Comparison of ENCODE assay signal across 27 mouse cellular contexts in genomic region chr13:45007726-45008125, GRCm38 (mm10). TPM values are rescaled to one million over a fixed set of nuclear protein-coding genes. Genes with fewer than 3 reads are reported as not detected.
DNase-seq lines count a peak whose midpoint lies in the region; ATAC-seq lines count a peak whose summit lies in the region.
"Had no signal": no experiment of that assay in that cellular context is flagged by ENCODE, and none has a peak within 500 bp of the region (broad histone marks: within the 10 kb centered on the region; RNA-seq: fewer than 3 reads in every experiment).

No protein-coding gene starts in this region.

- no peak for DNase-seq in kidney, postnatal 36 days
- peak; percentile 32 to 38 for DNase-seq in spleen, adult 18-20 months
- no peak for DNase-seq in spleen, postnatal 14 days (ENCODE audit: low spot score in 2 of 2)
- DNase-seq in A20 (ENCODE audit: low read depth, low spot score), result peak; percentile 67
- DNase-seq in splenic B cell, adult 2 months (ENCODE audit: low read depth, low spot score), result peak; percentile 62
- no peak for DNase-seq in adipocyte (ENCODE audit: low spot score)
- DNase-seq: adrenal gland, adult 2 months; cerebellum, adult 11-12 months; cerebellum, adult 8-10 months; cerebellum, postnatal 36 days; gastrocnemius, postnatal 10 days; gastrocnemius, postnatal 36 days; heart, postnatal 36 days had no signal

- H3K4me1 ChIP-seq in kidney, embryonic 14.5 days (ENCODE audit: control insufficient read depth, insufficient read depth, low read length), result 0 out of 2 replicates have a peak, but pooled peaks cover 3% of the 10 kb centered on the region
- H3K4me1 ChIP-seq: hindbrain, embryonic 13.5 days had no signal

- H3K36me3 ChIP-seq in kidney, embryonic 14.5 days (ENCODE audit: control insufficient read depth, insufficient read depth, low read length), result no peaks in the 10 kb centered on the region
- no peaks in the 10 kb centered on the region for H3K36me3 ChIP-seq in splenic B cell, adult 2 months (ENCODE audit: control insufficient read depth, insufficient read depth, low read length, poor library complexity, severe bottlenecking)
- H3K36me3 ChIP-seq: embryonic facial prominence, embryonic 10.5 days; embryonic facial prominence, embryonic 13.5 days; forebrain, embryonic 10.5 days; G1E; heart, embryonic 12.5 days; heart, embryonic 15.5 days; hindbrain, embryonic 10.5 days; hindbrain, embryonic 13.5 days had no signal

- H3K9ac ChIP-seq in kidney, embryonic 14.5 days (ENCODE audit: low read depth, low read length), result no peak overlapping the region
- H3K9ac ChIP-seq: embryonic facial prominence, embryonic 13.5 days; forebrain, embryonic 13.5 days; heart, embryonic 12.5 days; heart, embryonic 15.5 days; hindbrain, embryonic 13.5 days had no signal

- H3K4me2 ChIP-seq in kidney, embryonic 14.5 days (replicated peaks; ENCODE audit: low read depth, low read length), result no peak overlapping the region
- H3K4me2 ChIP-seq: embryonic facial prominence, embryonic 13.5 days; forebrain, embryonic 13.5 days; heart, embryonic 12.5 days; heart, embryonic 15.5 days; hindbrain, embryonic 13.5 days had no signal

- 48% methylated on average over 6 of the region's 6 CpGs for WGBS in kidney, embryonic 14.5 days

- H3K4me3 ChIP-seq in kidney, embryonic 14.5 days (ENCODE audit: low read length), result no peak overlapping the region
- H3K4me3 ChIP-seq: embryonic facial prominence, embryonic 10.5 days; embryonic facial prominence, embryonic 13.5 days; forebrain, embryonic 10.5 days; forebrain, embryonic 13.5 days; heart, embryonic 12.5 days; heart, embryonic 15.5 days; hindbrain, embryonic 10.5 days; hindbrain, embryonic 13.5 days had no signal

- 0 out of 2 replicates have a peak, but pooled peaks cover 2% of the 10 kb centered on the region for H3K9me3 ChIP-seq in kidney, embryonic 14.5 days (ENCODE audit: control insufficient read depth, low read length)
- H3K9me3 ChIP-seq: embryonic facial prominence, embryonic 10.5 days; embryonic facial prominence, embryonic 13.5 days; forebrain, embryonic 10.5 days; forebrain, embryonic 13.5 days; G1E; heart, embryonic 12.5 days; heart, embryonic 15.5 days; hindbrain, embryonic 13.5 days had no signal

- H3K27me3 ChIP-seq in kidney, embryonic 14.5 days (ENCODE audit: control insufficient read depth, insufficient read depth, low read length), result no peaks in the 10 kb centered on the region
- no peaks in the 10 kb centered on the region for H3K27me3 ChIP-seq in splenic B cell, adult 2 months (ENCODE audit: control insufficient read depth, insufficient read depth, low read length, poor library complexity, severe bottlenecking)
- H3K27me3 ChIP-seq: CH12.LX; embryonic facial prominence, embryonic 13.5 days; forebrain, embryonic 13.5 days; heart, embryonic 12.5 days; heart, embryonic 15.5 days; hindbrain, embryonic 13.5 days; Patski had no signal

- H3K27ac ChIP-seq in kidney, embryonic 14.5 days (ENCODE audit: low read depth, low read length), result no peak overlapping the region
- H3K27ac ChIP-seq: embryonic facial prominence, embryonic 10.5 days; embryonic facial prominence, embryonic 13.5 days; forebrain, embryonic 10.5 days; forebrain, embryonic 13.5 days; heart, embryonic 15.5 days; hindbrain, embryonic 10.5 days; hindbrain, embryonic 13.5 days had no signal

- peak; percentile 64; the same call in 1 of the 2 replicates for ATAC-seq in kidney, embryonic 14.5 days (ENCODE audit: low FRiP score, low TSS enrichment)
- ATAC-seq: forebrain, embryonic 13.5 days; forebrain, embryonic 16.5 days; hindbrain, embryonic 16.5 days; Patski had no signal

RNA-seq across cellular contexts. Expression of gene Dtnbp1, which starts 5.8 kb away (rescaled TPM):
- polyA plus RNA-seq in kidney, embryonic 14.5 days (2014; fragmentation: Nextera tagmentation; extraction: Ambion mirVana), result 81.7 and 82.3 TPM in 2 replicates

Comparison
In these comparisons a context has a peak if more than half of its experiments do, and no peak if none do; other contexts are left out.
1. DNase-seq: peak in spleen, adult 18-20 months (2 of 2), A20 (single experiment) and splenic B cell, adult 2 months (single experiment); none in kidney, postnatal 36 days (0 of 2), spleen, postnatal 14 days (0 of 2) and adipocyte (single experiment).